In the genomic region with DNA sequence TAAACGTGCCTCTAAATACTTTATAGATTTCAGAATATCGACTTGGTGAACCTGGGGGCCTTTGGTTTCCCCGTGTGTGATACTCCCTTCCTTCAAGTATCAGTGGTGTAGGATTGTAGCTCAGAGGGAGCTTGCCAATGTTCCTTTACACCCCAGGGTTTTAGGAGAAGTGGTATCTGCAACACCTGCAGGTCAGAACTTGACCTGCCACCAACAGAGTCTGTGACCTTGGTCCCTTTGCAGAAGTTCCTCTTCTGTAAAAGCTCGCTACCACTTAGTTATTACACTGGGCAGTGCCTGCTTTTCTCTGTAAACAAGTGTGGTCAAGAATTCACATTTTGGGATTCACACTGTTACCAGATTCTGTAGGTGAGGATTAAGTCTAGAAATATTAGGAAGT, we compare ENCODE assay signal across 14 mouse cellular contexts. TPM values are rescaled to one million over a fixed set of nuclear protein-coding genes. Genes with fewer than 3 reads are reported as not detected.
DNase-seq lines count a peak whose midpoint lies in the region; ATAC-seq and TF ChIP-seq lines count a peak whose summit lies in the region.
"Had no signal": no experiment of that assay in that cellular context is flagged by ENCODE, and none has a peak within 500 bp of the region (broad histone marks: within the 10 kb centered on the region; RNA-seq: fewer than 3 reads in every experiment).

No protein-coding gene starts in this region.

- 83% methylated on average over 4 of the region's 4 CpGs for WGBS in kidney, embryonic 15.5 days
- WGBS in intestine, embryonic 14.5 days = 82% methylated on average over 4 of the region's 4 CpGs
- WGBS in midbrain, postnatal 0 days = 93% methylated on average over 4 of the region's 4 CpGs

- no peak for TF ChIP-seq POLR2A in bone marrow macrophage, adult 2 months (IDR thresholded peaks at IDR 0.05; ENCODE audit: borderline replicate concordance, low read depth, low read length)

- H3K4me2 ChIP-seq in kidney, embryonic 15.5 days = no peak overlapping the region
- H3K4me2 ChIP-seq in intestine, embryonic 14.5 days (ENCODE audit: low read length) = no peak overlapping the region
- no peak overlapping the region for H3K4me2 ChIP-seq in midbrain, postnatal 0 days (ENCODE audit: low read depth, low read length, poor library complexity, severe bottlenecking)
- H3K4me2 ChIP-seq: forebrain, embryonic 15.5 days had no signal

- no peak for ATAC-seq in kidney, embryonic 15.5 days (replicated peaks; ENCODE audit: low FRiP score)
- no peak for ATAC-seq in intestine, embryonic 14.5 days (replicated peaks; ENCODE audit: low FRiP score, low TSS enrichment, low read depth)
- no peak for ATAC-seq in midbrain, postnatal 0 days (ENCODE audit: low FRiP score)
- ATAC-seq: forebrain, embryonic 15.5 days had no signal

- H3K27me3 ChIP-seq in kidney, embryonic 15.5 days = no peaks in the 10 kb centered on the region
- no peaks in the 10 kb centered on the region for H3K27me3 ChIP-seq in intestine, embryonic 14.5 days (replicated peaks; ENCODE audit: control insufficient read depth, insufficient read depth, low read length)
- no peaks in the 10 kb centered on the region for H3K27me3 ChIP-seq in megakaryocyte, embryonic 14.5 days (replicated peaks)
- no peaks in the 10 kb centered on the region for H3K27me3 ChIP-seq in midbrain, postnatal 0 days (ENCODE audit: insufficient read depth, low read length)
- H3K27me3 ChIP-seq: forebrain, embryonic 15.5 days had no signal

- no peak overlapping the region for H3K4me3 ChIP-seq in kidney, embryonic 15.5 days (replicated peaks)
- no peak overlapping the region for H3K4me3 ChIP-seq in bone marrow macrophage, adult 2 months (ENCODE audit: insufficient read depth, low read length)
- H3K4me3 ChIP-seq in intestine, embryonic 14.5 days (ENCODE audit: low read depth, low read length) = no peak overlapping the region
- H3K4me3 ChIP-seq in megakaryocyte, embryonic 14.5 days (replicated peaks) = peak overlapping the region; percentile 33
- H3K4me3 ChIP-seq in midbrain, postnatal 0 days (ENCODE audit: low read depth, low read length) = no peak overlapping the region
- H3K4me3 ChIP-seq: forebrain, embryonic 15.5 days had no signal

- no peak overlapping the region for H3K9ac ChIP-seq in kidney, embryonic 15.5 days
- no peak overlapping the region for H3K9ac ChIP-seq in intestine, embryonic 14.5 days (ENCODE audit: low read length)
- H3K9ac ChIP-seq in midbrain, postnatal 0 days (replicated peaks; ENCODE audit: low read length, poor library complexity, severe bottlenecking) = no peak overlapping the region
- H3K9ac ChIP-seq: forebrain, embryonic 15.5 days; liver, embryonic 14.5 days had no signal

- no peak for DNase-seq in kidney, adult 18-20 months
- DNase-seq in intestine, embryonic 14.5 days (ENCODE audit: low spot score) = no peak
- DNase-seq in midbrain, postnatal 0 days (ENCODE audit: low spot score) = no peak
- no peak for DNase-seq in gastrocnemius, postnatal 36 days
- DNase-seq: cerebellum, adult 11-12 months; thymus, adult 18-20 months had no signal

- intact Hi-C loops in gastrocnemius, postnatal 36 days (cut with DNase I) = no loop called here

- H3K4me1 ChIP-seq in kidney, embryonic 15.5 days = peaks cover 33% of the 10 kb centered on the region
- peaks cover 45% of the 10 kb centered on the region for H3K4me1 ChIP-seq in bone marrow macrophage, adult 2 months (ENCODE audit: control insufficient read depth, insufficient read depth, low read length)
- H3K4me1 ChIP-seq in intestine, embryonic 14.5 days (replicated peaks; ENCODE audit: control insufficient read depth, insufficient read depth, low read length) = peaks cover 3% of the 10 kb centered on the region
- H3K4me1 ChIP-seq in megakaryocyte, embryonic 14.5 days = peaks cover 89% of the 10 kb centered on the region
- H3K4me1 ChIP-seq in midbrain, postnatal 0 days (ENCODE audit: insufficient read depth, low read length) = no peaks in the 10 kb centered on the region
- H3K4me1 ChIP-seq: forebrain, embryonic 15.5 days had no signal

- no peaks in the 10 kb centered on the region for H3K9me3 ChIP-seq in kidney, embryonic 15.5 days (replicated peaks)
- no peaks in the 10 kb centered on the region for H3K9me3 ChIP-seq in intestine, embryonic 14.5 days (ENCODE audit: control insufficient read depth, low read length)
- no peaks in the 10 kb centered on the region for H3K9me3 ChIP-seq in megakaryocyte, embryonic 14.5 days
- no peaks in the 10 kb centered on the region for H3K9me3 ChIP-seq in midbrain, postnatal 0 days (ENCODE audit: low read length)
- H3K9me3 ChIP-seq: forebrain, embryonic 15.5 days had no signal

- H3K36me3 ChIP-seq in kidney, embryonic 15.5 days = peaks cover 77% of the 10 kb centered on the region
- H3K36me3 ChIP-seq in intestine, embryonic 14.5 days (ENCODE audit: control insufficient read depth, insufficient read depth, low read length) = peaks cover 83% of the 10 kb centered on the region
- peaks cover 94% of the 10 kb centered on the region for H3K36me3 ChIP-seq in megakaryocyte, embryonic 14.5 days (replicated peaks; ENCODE audit: low read length)
- peaks cover 32% of the 10 kb centered on the region for H3K36me3 ChIP-seq in midbrain, postnatal 0 days (ENCODE audit: insufficient read depth, low read length)

- H3K27ac ChIP-seq in kidney, embryonic 15.5 days = peak overlapping the region; percentile 91
- peak overlapping the region; percentile 75 for H3K27ac ChIP-seq in bone marrow macrophage, adult 2 months (ENCODE audit: insufficient read depth, low read depth, low read length)
- H3K27ac ChIP-seq in intestine, embryonic 14.5 days (ENCODE audit: low read depth) = peak overlapping the region; percentile 78
- H3K27ac ChIP-seq in midbrain, postnatal 0 days (ENCODE audit: low read depth, low read length) = no peak overlapping the region
- H3K27ac ChIP-seq: forebrain, embryonic 15.5 days had no signal

- TF ChIP-seq CTCF in bone marrow macrophage, adult 2 months (IDR thresholded peaks at IDR 0.05; ENCODE audit: low read depth, low read length) = no peak
- no peak for TF ChIP-seq CTCF in midbrain, postnatal 0 days (IDR thresholded peaks at IDR 0.05)

RNA-seq across cellular contexts. Expression of gene Arpc2, which starts 14.2 kb away (rescaled TPM):
- 446 and 449 TPM in 2 replicates for polyA plus RNA-seq in kidney, embryonic 15.5 days (2015; fragmentation: Nextera tagmentation; extraction: Ambion mirVana)
- 973 and 974 TPM in 2 replicates for polyA plus RNA-seq in bone marrow macrophage, adult 2 months (2012; ENCODE audit: insufficient read depth, insufficient read length, missing spikeins)
- 436 and 457 TPM in 2 replicates for polyA plus RNA-seq in intestine, embryonic 14.5 days (2014; fragmentation: Nextera tagmentation; extraction: Ambion mirVana)
- 817 and 1,833 TPM in 2 replicates for polyA plus RNA-seq in megakaryocyte, embryonic 14.5 days (2012; ENCODE audit: insufficient read depth, low replicate concordance)
- total RNA-seq in midbrain, postnatal 0 days (2014; rRNA removed) = 149 and 183 TPM in 2 replicates
- polyA plus RNA-seq in midbrain, postnatal 0 days (2015; fragmentation: Nextera tagmentation; extraction: Ambion mirVana) = 442 and 464 TPM in 2 replicates
- 10 to 100 TPM; 56.1 to 65.1 TPM for total RNA-seq in gastrocnemius, postnatal 36 days (2021)

RNA-seq across cellular contexts. Expression of gene Gpbar1, which starts 28.3 kb away (rescaled TPM):
- polyA plus RNA-seq in kidney, embryonic 15.5 days (2015; fragmentation: Nextera tagmentation; extraction: Ambion mirVana) = 1.7 and 2.1 TPM in 2 replicates
- not detected in 2 replicates for polyA plus RNA-seq in bone marrow macrophage, adult 2 months (2012; ENCODE audit: insufficient read depth, insufficient read length, missing spikeins)
- polyA plus RNA-seq in intestine, embryonic 14.5 days (2014; fragmentation: Nextera tagmentation; extraction: Ambion mirVana) = 9.1 and 10.7 TPM in 2 replicates
- 0.28 TPM in 1 of 2 replicates, not detected in the other for polyA plus RNA-seq in megakaryocyte, embryonic 14.5 days (2012; ENCODE audit: insufficient read depth, low replicate concordance)
- total RNA-seq in midbrain, postnatal 0 days (2014; rRNA removed) = 0.52 TPM in 1 of 2 replicates, not detected in the other
- polyA plus RNA-seq in midbrain, postnatal 0 days (2015; fragmentation: Nextera tagmentation; extraction: Ambion mirVana) = 0.16 TPM in 1 of 2 replicates, not detected in the other
- total RNA-seq in gastrocnemius, postnatal 36 days (2021) = not detected
- total RNA-seq: gastrocnemius, adult 8-10 months; heart, postnatal 25 days had no signal
- polyA plus RNA-seq: cortical plate, adult 2 months; forebrain, embryonic 15.5 days had no signal

RNA-seq across cellular contexts. Expression of gene Aamp, which starts 34.4 kb away (rescaled TPM):
- polyA plus RNA-seq in kidney, embryonic 15.5 days (2015; fragmentation: Nextera tagmentation; extraction: Ambion mirVana) = 267 and 283 TPM in 2 replicates
- 104 and 124 TPM in 2 replicates for polyA plus RNA-seq in bone marrow macrophage, adult 2 months (2012; ENCODE audit: insufficient read depth, insufficient read length, missing spikeins)
- polyA plus RNA-seq in intestine, embryonic 14.5 days (2014; fragmentation: Nextera tagmentation; extraction: Ambion mirVana) = 252 and 269 TPM in 2 replicates
- polyA plus RNA-seq in megakaryocyte, embryonic 14.5 days (2012; ENCODE audit: insufficient read depth, low replicate concordance) = 180 and 228 TPM in 2 replicates
- total RNA-seq in midbrain, postnatal 0 days (2014; rRNA removed) = 139 and 148 TPM in 2 replicates
- polyA plus RNA-seq in midbrain, postnatal 0 days (2015; fragmentation: Nextera tagmentation; extraction: Ambion mirVana) = 203 and 216 TPM in 2 replicates
- 10 to 100 TPM; 64.7 to 71.3 TPM for total RNA-seq in gastrocnemius, postnatal 36 days (2021)

RNA-seq across cellular contexts. Expression of gene Pnkd, which starts 34.6 kb away (rescaled TPM):
- polyA plus RNA-seq in kidney, embryonic 15.5 days (2015; fragmentation: Nextera tagmentation; extraction: Ambion mirVana) = 138 and 139 TPM in 2 replicates
- polyA plus RNA-seq in bone marrow macrophage, adult 2 months (2012; ENCODE audit: insufficient read depth, insufficient read length, missing spikeins) = 37.6 and 37.8 TPM in 2 replicates
- 139 and 142 TPM in 2 replicates for polyA plus RNA-seq in intestine, embryonic 14.5 days (2014; fragmentation: Nextera tagmentation; extraction: Ambion mirVana)
- polyA plus RNA-seq in megakaryocyte, embryonic 14.5 days (2012; ENCODE audit: insufficient read depth, low replicate concordance) = 113 and 116 TPM in 2 replicates
- total RNA-seq in midbrain, postnatal 0 days (2014; rRNA removed) = 101 and 116 TPM in 2 replicates
- polyA plus RNA-seq in midbrain, postnatal 0 days (2015; fragmentation: Nextera tagmentation; extraction: Ambion mirVana) = 135 and 140 TPM in 2 replicates
- total RNA-seq in gastrocnemius, postnatal 36 days (2021) = 10 to 100 TPM; 53.4 to 54.8 TPM

RNA-seq across cellular contexts. Expression of gene Tmbim1, which starts 55.3 kb away (rescaled TPM):
- 25.6 and 31.2 TPM in 2 replicates for polyA plus RNA-seq in kidney, embryonic 15.5 days (2015; fragmentation: Nextera tagmentation; extraction: Ambion mirVana)
- polyA plus RNA-seq in bone marrow macrophage, adult 2 months (2012; ENCODE audit: insufficient read depth, insufficient read length, missing spikeins) = 73.6 and 74.7 TPM in 2 replicates
- 36.4 and 42.6 TPM in 2 replicates for polyA plus RNA-seq in intestine, embryonic 14.5 days (2014; fragmentation: Nextera tagmentation; extraction: Ambion mirVana)
- polyA plus RNA-seq in megakaryocyte, embryonic 14.5 days (2012; ENCODE audit: insufficient read depth, low replicate concordance) = 128 and 140 TPM in 2 replicates
- 9.8 and 20.7 TPM in 2 replicates for total RNA-seq in midbrain, postnatal 0 days (2014; rRNA removed)
- polyA plus RNA-seq in midbrain, postnatal 0 days (2015; fragmentation: Nextera tagmentation; extraction: Ambion mirVana) = 9.8 and 10.5 TPM in 2 replicates
- 10 to 100 TPM; 23.0 to 28.8 TPM for total RNA-seq in gastrocnemius, postnatal 36 days (2021)
